Mouse (Mus musculus) erythroblast, embryonic 14.5 days (primary cell): ENCODE measurements around the gene Foxe1. TPM values are rescaled to one million over a fixed set of nuclear protein-coding genes. Genes with fewer than 3 reads are reported as not detected.

Source experiments
- H3K27me3 ChIP-seq: 2 replicates; pipeline ENCODE4 v1.6.1; 2012; ENCODE audit warnings: inconsistent platforms; ENCODE audit not compliant: control insufficient read depth
- H3K36me3 ChIP-seq: 2 replicates; pipeline ENCODE4 v1.6.1; 2012; ENCODE audit warnings: mild to moderate bottlenecking, inconsistent platforms; ENCODE audit not compliant: control insufficient read depth
- H3K4me1 ChIP-seq: 2 replicates; pipeline ENCODE4 v1.6.1; 2012; ENCODE audit warnings: inconsistent platforms; ENCODE audit not compliant: control insufficient read depth
- H3K4me3 ChIP-seq: replicated peaks from 2 replicates; pipeline ENCODE3; 2012; ENCODE audit warnings: moderate library complexity, mild to moderate bottlenecking, inconsistent platforms
- H3K9me3 ChIP-seq: 2 replicates; pipeline ENCODE4 v1.6.1; 2012; ENCODE audit warnings: low read length, inconsistent platforms, mixed read lengths; ENCODE audit not compliant: control insufficient read depth
- GATA1 ChIP-seq: IDR thresholded peaks from 2 replicates; pipeline ENCODE4 v1.6.1; 2012; ENCODE audit warnings: low read length, inconsistent platforms, mixed read lengths
- TAL1 ChIP-seq: IDR thresholded peaks from 3 replicates; pipeline ENCODE4 v1.6.1; 2012; ENCODE audit warnings: low read length, inconsistent platforms, mixed read lengths
- polyA plus RNA-seq: library from polyadenylated mRNA; stranded (reverse); fragments of >175 nt; gene quantifications from 2 replicates; pipeline ENCODE4 v1.2.3, GENCODE M21; 2012

Foxe1 gene
- polyA plus RNA-seq, 1 experiment, result not detected

GRCm38 (mm10) chr4:46359539-46360253 lies 16.3 kb downstream of the Foxe1 start:
- Histone ChIP-seq H3K4me3 (no peak overlapping the region), H3K9me3 (peaks cover 4% of the 10 kb centered on the region), H3K27me3 (peaks cover 23% of the 10 kb centered on the region), H3K4me1 (no peaks in the 10 kb centered on the region), H3K36me3 (no peaks in the 10 kb centered on the region)
- TF ChIP-seq GATA1 (no peak), TAL1 (no peak)

- Histone ChIP-seq H3K36me3 (no peaks in the 10 kb centered on the region), H3K9me3 (peaks cover 4% of the 10 kb centered on the region), H3K4me1 (no peaks in the 10 kb centered on the region), H3K4me3 (no peak overlapping the region), H3K27me3 (peaks cover 21% of the 10 kb centered on the region)
- no peak for TF ChIP-seq TAL1
- no peak for TF ChIP-seq GATA1
These were observed 17.8 kb downstream of the Foxe1 start for GRCm38 (mm10) chr4:46361258-46361657.

- H3K9me3 ChIP-seq, result peaks cover 8% of the 10 kb centered on the region
- no peaks in the 10 kb centered on the region for H3K36me3 ChIP-seq
- peaks cover 37% of the 10 kb centered on the region for H3K27me3 ChIP-seq
- TF ChIP-seq GATA1, result no peak
- TF ChIP-seq TAL1, result no peak
- H3K4me1 ChIP-seq, result no peaks in the 10 kb centered on the region
- no peak overlapping the region for H3K4me3 ChIP-seq
These were observed 21.0 kb downstream of the Foxe1 start for GRCm38 (mm10) chr4:46364360-46364759.

- H3K4me3 ChIP-seq, result no peak overlapping the region
- no peak for TF ChIP-seq TAL1
- TF ChIP-seq GATA1, result no peak
- peaks cover 67% of the 10 kb centered on the region for H3K27me3 ChIP-seq
- 0 out of 2 replicates have a peak, but pooled peaks cover 2% of the 10 kb centered on the region for H3K4me1 ChIP-seq
- no peaks in the 10 kb centered on the region for H3K36me3 ChIP-seq
- H3K9me3 ChIP-seq, result peaks cover 8% of the 10 kb centered on the region
These were observed 24.1 kb downstream of the Foxe1 start for GRCm38 (mm10) chr4:46367487-46367959.

- Histone ChIP-seq H3K4me3 (no peak overlapping the region), H3K9me3 (peaks cover 8% of the 10 kb centered on the region), H3K27me3 (peaks cover 73% of the 10 kb centered on the region), H3K36me3 (peaks cover 6% of the 10 kb centered on the region), H3K4me1 (0 out of 2 replicates have a peak, but pooled peaks cover 2% of the 10 kb centered on the region)
- no peak for TF ChIP-seq TAL1
- no peak for TF ChIP-seq GATA1
These were observed 25.7 kb downstream of the Foxe1 start for GRCm38 (mm10) chr4:46369070-46369469.

GRCm38 (mm10) chr4:46370406-46370805 lies 27.0 kb downstream of the Foxe1 start:
- peaks cover 10% of the 10 kb centered on the region for H3K4me1 ChIP-seq
- H3K9me3 ChIP-seq, result peaks cover 4% of the 10 kb centered on the region
- no peak for TF ChIP-seq GATA1
- no peak for TF ChIP-seq TAL1
- H3K36me3 ChIP-seq, result peaks cover 19% of the 10 kb centered on the region
- H3K27me3 ChIP-seq, result peaks cover 69% of the 10 kb centered on the region
- H3K4me3 ChIP-seq, result no peak overlapping the region

- TF ChIP-seq GATA1 (no peak), TAL1 (no peak)
- Histone ChIP-seq H3K36me3 (peaks cover 25% of the 10 kb centered on the region), H3K9me3 (peaks cover 4% of the 10 kb centered on the region), H3K4me3 (no peak overlapping the region), H3K4me1 (peaks cover 16% of the 10 kb centered on the region), H3K27me3 (peaks cover 64% of the 10 kb centered on the region)
These were observed 27.6 kb downstream of the Foxe1 start for GRCm38 (mm10) chr4:46371030-46371429.

GRCm38 (mm10) chr4:46374455-46374854 lies 31.0 kb downstream of the Foxe1 start:
- H3K27me3 ChIP-seq, result peaks cover 35% of the 10 kb centered on the region
- no peak for TF ChIP-seq GATA1
- TF ChIP-seq TAL1, result no peak
- peaks cover 16% of the 10 kb centered on the region for H3K4me1 ChIP-seq
- H3K4me3 ChIP-seq, result peak overlapping the region; percentile 46
- peaks cover 60% of the 10 kb centered on the region for H3K36me3 ChIP-seq
- H3K9me3 ChIP-seq, result no peaks in the 10 kb centered on the region

GRCm38 (mm10) chr4:46374869-46375368 lies 31.5 kb downstream of the Foxe1 start:
- Histone ChIP-seq H3K9me3 (no peaks in the 10 kb centered on the region), H3K4me3 (peak overlapping the region; percentile 46), H3K36me3 (peaks cover 64% of the 10 kb centered on the region), H3K4me1 (peaks cover 16% of the 10 kb centered on the region), H3K27me3 (peaks cover 30% of the 10 kb centered on the region)
- no peak for TF ChIP-seq TAL1
- TF ChIP-seq GATA1, result no peak
